Mouse (Mus musculus) erythroblast, adult 5-6 weeks (primary cell): ENCODE results near the gene Adora3. TPM values are rescaled to one million over a fixed set of nuclear protein-coding genes. Genes with fewer than 3 reads are reported as not detected.

Experiments used
- ATAC-seq: replicated peaks from 2 replicates; pipeline ENCODE4 v1.8.0; 2016; ENCODE audit warnings: moderate number of reproducible peaks, mild to moderate bottlenecking, moderate TSS enrichment, inconsistent platforms; ENCODE audit not compliant: poor library complexity, low FRiP score, severe bottlenecking
- total RNA-seq, 2 experiments: library from RNA; stranded (forward) in 1 of 2; stranded (reverse) in 1 of 2; fragments of 150-400 nt in 1 of 2; fragments of 200-764, 138-1000 nt in 1 of 2; gene quantifications; 2 replicates each; pipeline versions ENCODE4 v1.2.3 to v1.2.4; 2015 to 2017; ENCODE audit warnings: low replicate concordance in 2 of 2

Adora3 gene
- total RNA-seq (2015; ENCODE audit: low replicate concordance) (0.84 TPM in 1 of 2 replicates, not detected in the other), total RNA-seq (2017; ENCODE audit: low replicate concordance) (1.1 TPM in 1 of 2 replicates, not detected in the other)

DNA sequence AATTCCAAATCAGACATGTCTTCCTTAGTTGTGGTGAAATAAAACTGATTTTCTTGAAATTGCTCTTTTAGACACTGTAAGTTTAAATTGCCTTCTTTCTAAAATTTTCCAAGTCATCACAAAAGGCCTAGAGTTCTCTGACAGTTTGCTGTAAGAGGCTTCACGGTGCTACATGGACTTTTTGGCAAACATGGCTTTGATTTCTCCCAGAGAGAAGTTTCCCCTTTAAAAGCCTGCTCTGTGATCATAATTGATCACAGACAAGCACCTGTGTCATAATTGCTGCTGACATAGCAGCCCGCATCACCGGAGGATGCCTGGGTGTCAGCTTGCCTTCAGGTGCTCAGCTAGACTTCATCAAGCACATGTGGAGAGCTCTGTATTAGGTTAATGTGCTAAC is at the start of gene Adora3, which contains the start of gene Tmigd3:
Adora3 (plus strand) TSS at position 301 of the 400 bp plus-strand sequence.
Tmigd3 (plus strand) TSS at position 346 of the 400 bp plus-strand sequence.
- no peak for ATAC-seq

DNA sequence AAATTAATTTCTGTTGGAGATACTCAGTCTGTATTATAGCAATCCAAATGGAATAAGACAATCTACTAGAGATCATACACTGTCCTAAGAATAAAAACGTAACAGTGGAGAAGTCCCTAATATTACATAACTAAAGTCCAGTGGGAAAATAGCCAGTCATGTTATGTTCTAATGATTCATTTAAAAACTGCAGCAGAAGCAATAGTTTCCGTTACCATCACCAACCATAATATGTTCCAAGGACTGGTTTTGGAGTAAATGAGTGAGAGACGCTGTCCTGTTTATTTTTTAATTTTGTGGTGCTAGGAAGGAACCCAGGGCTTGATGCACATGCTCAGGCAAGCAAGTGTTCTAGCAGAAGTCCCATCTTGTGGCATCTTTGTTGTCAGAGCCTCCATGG is 49.2 kb upstream of the Adora3 start:
- no peak for ATAC-seq

DNA sequence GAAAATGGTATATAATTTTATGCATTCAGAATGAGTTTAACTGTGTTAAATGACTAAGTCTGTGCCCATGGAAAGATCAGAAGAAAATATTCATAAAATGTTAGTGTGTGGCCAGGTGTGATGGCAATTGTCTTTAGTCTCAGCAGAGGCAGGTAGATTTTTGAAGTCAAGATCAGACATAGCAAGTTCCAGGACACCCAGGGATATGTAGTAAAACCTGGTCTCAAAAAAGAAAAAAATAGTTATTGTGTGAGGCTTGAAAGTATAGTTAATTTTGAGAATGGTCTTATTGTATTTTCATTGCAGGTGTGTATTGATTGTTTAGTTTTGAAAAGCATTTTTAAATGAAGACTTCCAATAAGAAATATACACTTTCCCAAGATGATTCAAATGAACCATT is 47.0 kb upstream of the Adora3 start:
- no peak for ATAC-seq

DNA sequence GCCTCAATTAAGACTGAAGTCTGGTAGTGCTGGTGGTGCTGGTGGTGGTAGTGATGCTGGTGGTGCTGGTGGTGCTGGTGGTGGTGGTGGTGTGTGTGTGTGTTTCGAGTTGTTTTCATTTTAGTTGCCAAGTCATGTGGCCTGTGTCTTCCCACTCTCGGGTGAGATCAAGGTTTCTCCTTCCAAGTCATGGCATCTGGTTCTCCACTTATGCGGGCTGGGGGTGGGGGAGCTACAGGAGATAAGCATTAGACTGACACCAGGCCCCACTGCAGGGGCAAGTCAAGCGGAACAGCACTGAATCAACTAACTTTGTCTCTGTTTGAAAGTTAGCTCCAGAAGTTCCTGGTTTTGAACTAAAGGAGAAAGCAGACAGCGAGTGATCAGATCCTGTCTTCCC is 46.6 kb upstream of the Adora3 start:
- no peak for ATAC-seq

DNA sequence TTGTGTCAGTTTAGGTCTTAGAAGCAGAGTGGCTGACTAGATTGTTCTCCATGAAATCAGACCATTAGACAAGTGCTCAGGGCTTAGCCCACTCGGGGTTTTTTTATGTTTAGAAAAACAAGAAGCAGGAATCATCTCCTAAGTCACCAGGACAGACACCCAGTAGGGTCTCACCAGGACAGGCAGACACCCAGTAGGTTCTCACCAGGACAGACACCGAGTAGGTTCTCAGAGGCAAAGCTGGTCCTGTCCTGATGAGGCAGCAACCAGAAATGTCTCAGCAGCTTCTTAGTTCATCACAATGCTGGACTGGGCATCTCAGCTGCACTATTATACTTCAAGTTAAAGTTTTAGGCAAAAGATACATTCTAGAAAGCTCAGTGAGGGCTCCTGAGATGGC is 46.0 kb upstream of the Adora3 start:
- no peak for ATAC-seq

DNA sequence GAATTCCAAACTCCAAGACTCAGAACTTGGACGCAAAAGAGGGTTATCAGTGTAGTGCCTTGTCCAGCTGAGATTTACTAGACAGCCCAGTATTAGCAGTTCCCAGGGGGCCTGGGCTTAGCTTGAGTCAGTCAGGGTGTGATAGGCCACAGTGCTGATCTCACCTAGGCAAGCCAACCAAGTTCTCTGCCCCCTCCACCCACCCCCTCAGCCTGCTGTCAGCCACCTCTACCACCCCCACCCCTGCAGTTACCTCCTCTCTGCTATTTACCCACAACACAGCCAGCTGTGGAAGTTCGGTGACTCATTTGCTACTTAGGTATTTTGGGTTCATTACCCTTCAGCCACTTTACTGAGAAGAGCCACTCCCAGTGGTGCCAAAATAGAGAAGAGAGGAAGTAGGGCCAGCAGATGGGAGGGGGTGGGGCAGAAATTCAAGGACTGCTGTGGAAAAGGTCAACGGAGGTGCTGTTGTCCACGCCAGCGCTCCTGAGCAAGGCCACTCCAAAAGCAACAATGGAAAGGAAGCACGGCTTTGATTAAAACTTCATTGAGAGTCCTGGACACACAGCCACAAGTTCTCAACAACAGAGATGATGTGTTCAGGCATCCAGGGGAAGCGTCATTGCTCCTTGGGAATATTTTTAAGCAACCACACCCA is 45.0 kb upstream of the Adora3 start:
- ATAC-seq, result no peak

DNA sequence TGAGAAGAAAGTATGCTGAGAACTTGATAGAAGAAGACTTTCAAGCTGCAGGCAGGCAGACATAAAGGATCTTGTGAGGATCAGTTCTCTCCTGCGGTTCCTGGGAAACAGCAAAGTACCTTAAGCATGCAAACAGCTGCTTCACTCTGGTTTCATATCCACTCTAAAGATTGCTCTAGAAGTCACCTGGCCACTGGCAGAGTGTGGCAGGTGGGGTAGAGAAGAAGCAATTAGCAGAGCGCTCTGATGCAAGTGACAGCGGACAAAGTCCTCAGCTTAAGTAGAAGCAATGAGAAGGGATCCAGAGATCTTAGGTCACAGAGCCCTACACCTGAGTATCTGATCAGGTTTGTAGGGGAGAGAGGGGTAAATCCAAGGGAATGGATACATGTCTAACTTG is 39.1 kb upstream of the Adora3 start:
- no peak for ATAC-seq

DNA sequence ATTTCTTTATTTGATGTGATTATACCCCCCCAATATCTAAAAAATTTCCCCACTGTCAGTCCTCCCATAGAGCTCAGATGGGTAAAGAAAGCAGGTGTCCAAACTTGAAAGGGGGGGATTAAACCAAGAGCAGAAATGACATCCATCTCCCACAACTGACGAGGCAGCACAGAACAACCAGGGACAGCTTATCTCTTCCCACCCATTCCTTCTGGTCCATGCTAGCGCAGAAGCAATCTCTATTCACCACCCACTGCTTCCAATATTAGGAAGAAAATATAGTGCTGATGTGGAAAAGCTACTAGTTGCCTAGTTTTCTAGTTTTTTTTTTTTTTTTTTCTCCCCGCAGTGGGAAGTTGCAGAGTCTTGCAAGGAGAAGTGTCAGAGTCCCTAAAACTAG is 34.8 kb upstream of the Adora3 start:
- no peak; the same call in 1 of the 2 replicates for ATAC-seq

DNA sequence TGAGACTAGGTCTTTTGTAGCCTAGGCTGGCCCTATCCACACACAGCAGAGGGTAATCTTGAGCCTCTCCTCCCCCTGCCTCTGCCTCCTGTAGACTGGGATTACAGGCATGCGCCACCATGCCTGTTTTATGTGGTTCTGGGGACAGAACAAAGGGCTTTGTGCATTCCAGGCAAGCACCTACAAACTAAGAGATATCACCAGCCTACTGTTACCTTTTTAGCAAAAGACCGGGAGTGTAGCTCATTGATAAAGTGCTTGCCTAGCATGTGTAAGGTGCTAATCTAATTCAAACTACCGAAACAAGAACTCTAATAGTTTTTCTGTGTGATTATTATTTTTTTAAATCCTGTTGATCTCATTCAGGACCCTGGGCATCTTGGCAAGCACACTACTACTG is 33.8 kb upstream of the Adora3 start:
- ATAC-seq, result no peak

DNA sequence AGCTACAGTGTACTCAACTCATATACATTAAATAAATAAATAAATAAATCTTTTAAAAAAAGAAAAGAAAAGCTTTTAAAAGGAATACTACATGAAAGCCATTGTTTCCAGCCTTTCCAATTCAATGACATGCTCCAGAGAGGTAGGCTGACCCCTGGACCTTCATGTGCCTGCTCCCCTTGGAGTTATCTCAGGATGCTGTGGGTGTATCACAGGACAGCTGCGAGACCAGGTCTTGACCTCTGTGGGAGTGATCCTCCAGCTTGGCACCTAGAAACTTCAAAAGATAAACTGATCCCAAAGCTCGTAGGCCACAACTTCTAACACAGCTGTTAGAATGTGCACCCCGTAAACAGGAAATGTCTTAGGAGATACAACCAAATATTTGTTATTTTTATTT is 32.0 kb upstream of the Adora3 start:
- no peak for ATAC-seq

DNA sequence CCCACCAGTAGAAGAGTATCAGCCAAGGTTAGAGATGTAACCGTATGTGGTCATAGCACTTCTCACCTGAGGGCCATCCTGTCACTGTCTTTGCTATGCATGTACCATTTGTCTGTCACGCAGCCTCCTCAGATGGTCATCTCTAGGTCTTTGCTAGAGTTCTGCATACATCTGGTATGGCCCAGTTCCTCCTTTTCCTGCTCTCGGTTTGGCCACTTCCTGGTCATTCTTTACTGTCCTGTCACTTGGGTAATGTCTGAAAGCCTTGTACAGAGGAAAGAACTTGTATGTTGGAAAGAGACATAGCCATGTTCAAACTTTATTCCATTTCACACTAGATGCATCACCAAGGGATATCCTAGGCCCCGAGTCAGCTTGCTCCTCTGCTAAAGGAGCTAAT is 30.8 kb upstream of the Adora3 start:
- ATAC-seq, result no peak

DNA sequence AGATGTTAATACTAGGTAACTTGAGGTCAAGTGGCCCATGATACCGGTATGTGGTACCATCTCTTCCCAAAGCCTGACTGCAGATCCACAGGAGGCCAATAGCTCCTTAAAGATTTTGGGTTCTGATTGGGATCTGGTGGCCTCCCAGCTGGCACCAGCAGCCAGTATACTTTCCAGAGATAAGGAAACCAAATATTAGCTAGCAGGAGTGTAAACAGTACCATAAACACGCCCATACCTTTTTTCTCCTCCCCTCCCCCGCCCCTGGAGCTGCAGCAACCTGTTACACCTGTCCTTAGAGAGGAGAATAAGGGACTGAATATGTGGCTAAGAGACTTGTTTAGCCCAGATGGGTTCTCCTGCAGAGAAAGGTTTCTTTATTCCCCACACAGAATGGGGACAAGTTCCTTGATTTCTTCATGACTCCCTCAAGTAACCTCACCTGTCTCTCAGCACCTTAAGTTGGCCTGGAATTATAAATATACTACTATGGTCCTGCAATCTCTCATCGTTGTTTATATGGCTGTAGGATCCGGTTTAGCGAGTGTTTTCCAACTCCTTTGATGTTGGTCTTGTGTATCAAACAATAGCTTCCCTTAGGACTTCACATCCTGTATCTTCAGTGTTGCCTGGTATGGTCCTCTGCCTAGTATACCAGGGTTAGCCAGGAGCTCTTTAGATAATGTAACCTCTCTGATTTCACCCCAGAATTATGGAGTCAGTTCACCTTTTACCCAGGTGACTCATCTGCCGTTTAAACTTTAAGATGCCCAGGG is 24.2 kb upstream of the Adora3 start:
- no peak for ATAC-seq

DNA sequence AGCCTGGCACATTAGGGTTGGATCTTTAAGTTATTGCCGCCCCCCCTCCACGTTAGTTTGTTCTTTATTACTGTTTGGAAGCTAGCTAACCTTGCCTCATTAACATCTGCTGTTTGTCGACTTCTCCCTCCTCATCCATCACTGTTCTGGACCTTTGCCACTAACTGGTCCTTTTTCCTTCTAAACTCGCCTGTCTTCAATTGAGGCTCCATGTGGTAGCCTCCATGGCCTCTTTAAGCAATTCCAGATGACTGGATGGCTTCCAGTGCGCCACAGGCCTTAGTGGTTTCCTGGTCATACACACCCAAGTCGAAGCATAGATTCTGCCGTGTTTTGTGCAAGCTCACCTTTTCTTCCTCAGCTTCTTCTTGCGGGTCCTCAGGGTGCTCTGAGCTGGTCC is 16.9 kb upstream of the Adora3 start:
- no peak for ATAC-seq

DNA sequence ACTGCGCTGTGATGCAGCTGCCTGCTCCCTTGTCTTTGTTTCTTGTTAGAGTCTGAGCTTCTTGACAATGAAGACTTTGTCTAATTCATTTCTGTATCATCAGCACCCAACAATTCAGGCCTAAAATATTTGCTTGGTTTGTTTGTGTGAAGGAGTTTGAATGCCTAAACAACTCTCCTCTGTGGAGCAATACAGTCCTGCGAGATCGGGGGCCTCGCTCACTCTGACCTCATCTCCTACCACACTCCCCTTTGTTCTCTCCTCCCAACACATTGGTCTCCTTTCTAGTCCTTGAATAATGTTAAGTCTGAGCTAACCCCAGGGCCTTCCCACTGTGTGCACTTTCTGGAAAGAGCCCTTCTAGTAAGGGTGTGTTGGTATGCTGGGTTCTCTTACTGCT is 15.9 kb upstream of the Adora3 start:
- no peak for ATAC-seq

DNA sequence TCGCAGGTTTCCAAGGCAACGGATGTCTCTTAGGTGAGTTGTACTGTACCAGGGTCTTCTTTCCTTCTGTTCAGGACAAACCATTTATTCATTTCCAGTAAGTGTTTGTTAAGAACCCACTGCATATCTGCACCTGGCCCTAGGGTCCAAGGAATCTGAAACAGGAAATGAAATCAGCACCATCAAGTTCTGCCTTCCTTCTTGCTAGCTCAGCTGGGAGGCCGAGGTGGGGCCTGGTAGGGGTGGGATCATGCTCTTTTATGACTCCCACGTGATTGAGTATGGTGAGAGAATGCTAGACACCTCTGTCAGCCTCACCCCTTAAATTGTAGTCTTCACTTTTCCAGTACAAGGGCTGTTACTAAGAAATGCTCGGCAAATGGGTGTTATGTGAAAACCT is 13.1 kb upstream of the Adora3 start:
- no peak for ATAC-seq

DNA sequence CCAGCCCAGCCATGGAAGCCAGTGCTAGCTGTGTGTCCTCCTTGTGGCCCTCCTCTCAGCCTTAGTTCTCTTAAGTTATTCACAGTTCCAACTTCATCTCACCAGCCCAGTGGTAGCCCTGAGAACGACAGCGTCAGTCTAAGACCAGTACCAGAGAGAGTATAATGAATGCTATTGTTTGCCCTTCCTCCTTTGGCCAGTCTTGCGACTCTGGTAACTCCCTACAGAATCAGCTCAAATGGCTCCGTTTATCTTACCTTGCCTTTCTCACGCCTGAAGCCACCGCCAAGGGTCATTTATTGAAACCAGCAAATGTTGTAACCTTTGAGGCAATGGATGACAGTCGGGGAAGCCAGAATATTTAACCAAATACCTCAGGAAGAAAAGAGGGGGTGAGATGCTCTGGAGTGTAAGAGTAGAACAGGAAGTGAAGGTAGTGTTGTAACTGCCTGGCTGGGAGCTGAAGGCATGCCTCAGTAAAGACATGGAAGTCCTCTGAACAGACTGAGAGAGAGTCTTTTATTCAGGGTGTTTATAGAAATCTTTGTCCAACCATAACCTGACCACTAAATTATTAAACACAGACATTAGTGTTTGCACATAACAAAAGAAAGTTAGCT is 8.8 kb upstream of the Adora3 start:
- 0 out of 2 replicates have a peak, but pooled peaks have one; percentile 14 for ATAC-seq

DNA sequence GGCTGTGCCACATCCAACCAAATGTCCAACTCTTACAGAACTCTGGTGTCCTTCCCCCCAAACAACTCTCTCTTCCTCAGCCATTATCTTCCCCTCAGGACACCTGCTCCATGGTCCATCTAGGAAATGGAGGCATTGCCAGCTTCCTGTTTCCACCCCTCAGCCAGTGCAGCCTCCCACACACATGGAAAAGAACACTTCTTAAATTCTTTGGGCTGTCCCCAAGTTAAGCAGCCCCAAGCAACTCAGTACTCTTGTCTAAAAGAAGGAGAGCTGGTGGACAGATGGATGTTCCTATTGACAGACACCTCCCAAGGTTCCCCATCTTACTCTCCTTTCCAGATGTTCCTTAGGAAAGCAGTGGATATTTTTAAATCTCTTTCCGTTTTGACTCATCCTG is 6.5 kb upstream of the Adora3 start:
- ATAC-seq, result no peak

DNA sequence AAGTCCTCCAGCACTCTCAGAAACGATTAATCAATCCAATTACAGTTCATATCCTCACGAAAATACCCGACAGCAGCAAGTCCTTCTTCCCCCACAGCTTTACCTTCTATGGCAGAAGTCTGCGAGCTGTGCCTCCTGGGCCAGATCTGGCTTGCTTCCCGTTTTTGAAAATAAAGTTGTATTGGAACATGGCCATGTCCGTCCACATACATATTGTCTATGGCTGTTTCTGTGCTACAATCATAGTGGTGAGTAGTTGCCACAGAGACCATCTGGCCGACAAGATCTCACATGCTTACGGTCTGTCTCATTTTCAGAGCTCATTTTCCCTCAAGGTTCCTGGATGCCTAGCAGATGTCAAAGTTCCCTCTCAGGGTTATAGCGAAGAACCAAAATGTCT is 5.5 kb upstream of the Adora3 start:
- ATAC-seq, result no peak

DNA sequence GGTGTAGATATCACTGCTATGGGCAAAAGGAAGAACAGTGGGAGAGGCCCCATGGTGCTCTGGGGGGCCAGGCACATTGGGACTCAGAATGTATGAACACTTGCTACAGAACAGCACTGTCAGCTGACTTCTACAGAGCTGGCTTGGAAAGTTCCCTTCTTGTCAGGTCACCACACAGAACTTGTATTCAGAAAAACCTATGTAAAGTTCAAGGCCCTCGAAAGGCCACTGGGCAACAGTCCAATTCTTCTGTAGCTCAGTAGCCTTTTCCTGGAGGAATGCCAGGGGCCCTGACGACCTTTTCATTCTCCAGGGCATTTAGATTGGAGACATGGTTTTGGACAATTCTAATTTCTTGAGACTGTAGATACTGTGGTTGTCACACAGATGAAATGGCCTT is 2.5 kb upstream of the Adora3 start:
- ATAC-seq, result no peak

DNA sequence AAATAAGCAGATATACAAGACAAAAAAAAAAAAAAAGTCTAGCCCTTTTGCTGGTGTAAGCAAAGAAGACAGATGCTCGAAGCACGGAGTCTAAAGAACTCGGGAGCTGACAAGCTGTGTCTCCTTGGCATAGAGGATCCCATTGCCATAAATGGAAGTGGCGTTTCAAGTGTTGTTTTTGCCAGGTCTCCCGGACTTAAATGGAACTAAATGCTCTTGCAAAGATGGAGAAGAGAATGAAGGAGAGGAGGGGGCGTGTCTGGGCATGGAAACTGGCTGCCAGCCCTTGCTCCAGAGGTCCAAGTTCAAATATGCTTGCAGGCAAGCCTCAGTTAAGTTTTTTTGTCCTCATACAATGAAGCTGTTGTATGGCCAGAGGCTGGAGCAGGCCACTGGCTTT is 1.4 kb downstream of the Adora3 start:
- no peak for ATAC-seq

DNA sequence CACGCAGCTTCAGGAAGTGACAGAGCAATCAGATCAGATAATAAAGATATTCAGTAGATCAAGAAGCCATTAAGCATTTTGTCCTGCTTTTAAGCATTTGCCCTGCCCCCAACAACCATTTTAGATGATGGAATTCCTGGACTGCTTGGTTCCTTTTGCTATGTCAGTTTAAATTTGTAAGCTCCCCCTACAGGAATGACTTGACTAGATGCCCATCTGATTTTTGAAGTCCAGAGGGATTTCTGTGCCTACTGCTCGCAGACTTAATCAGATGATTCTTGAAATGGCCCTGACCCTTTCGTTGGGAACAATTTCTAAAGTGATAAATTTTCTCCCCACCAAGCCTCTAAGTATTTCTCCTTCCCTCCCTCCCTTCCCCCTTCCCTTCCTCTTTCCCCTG is 1.9 kb downstream of the Adora3 start:
- ATAC-seq, result no peak
